In the genomic region with DNA sequence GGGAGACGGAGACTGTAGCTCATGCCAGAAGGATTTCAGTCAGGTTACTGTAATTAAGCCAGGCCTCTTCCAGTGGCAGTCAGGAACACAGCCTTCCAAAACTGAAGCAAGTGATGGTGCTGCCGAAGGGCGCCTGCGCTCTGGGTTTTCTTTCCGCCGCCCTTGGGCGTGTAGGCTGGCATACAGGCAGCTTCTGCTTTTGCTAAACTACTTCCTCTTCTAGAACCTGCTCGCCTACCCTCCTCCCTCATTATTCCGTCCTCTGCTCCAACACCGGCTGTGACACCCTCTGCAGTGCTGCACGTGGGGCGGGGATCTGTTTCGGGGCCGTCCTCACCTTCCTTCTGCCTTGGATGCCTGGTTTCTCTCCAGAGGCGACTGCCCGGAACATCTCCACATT, we compare ENCODE assay signal across 8 mouse cellular contexts. TPM values are rescaled to one million over a fixed set of nuclear protein-coding genes. Genes with fewer than 3 reads are reported as not detected.
DNase-seq lines count a peak whose midpoint lies in the region; ATAC-seq and TF ChIP-seq lines count a peak whose summit lies in the region.

No protein-coding gene starts in this region.

- peaks cover 11% of the 10 kb centered on the region; the same call in 1 of the 2 replicates for H3K4me1 ChIP-seq in hindbrain, embryonic 14.5 days (replicated peaks; ENCODE audit: control insufficient read depth, insufficient read depth, low read length)

- no peaks in the 10 kb centered on the region for H3K9me3 ChIP-seq in hindbrain, embryonic 14.5 days (ENCODE audit: control insufficient read depth, low read length)

- peak overlapping the region; percentile 91 for H3K27ac ChIP-seq in layer of hippocampus, adult 2 months
- no peak overlapping the region for H3K27ac ChIP-seq in hindbrain, embryonic 14.5 days

- peak; percentile 92 for ATAC-seq in CD4-positive, CD25-positive, alpha-beta regulatory T cell, adult 4 months
- no peak for ATAC-seq in hindbrain, embryonic 14.5 days (ENCODE audit: low FRiP score)

- 84% methylated on average over 16 of the region's 16 CpGs for WGBS in hindbrain, embryonic 14.5 days

- H3K4me3 ChIP-seq in layer of hippocampus, adult 2 months = no peak overlapping the region
- H3K4me3 ChIP-seq in hindbrain, embryonic 14.5 days (replicated peaks; ENCODE audit: low read length) = no peak overlapping the region

- H3K27me3 ChIP-seq in hindbrain, embryonic 14.5 days (ENCODE audit: control insufficient read depth, insufficient read depth, low read length) = no peaks in the 10 kb centered on the region

- peak; percentile 89 for DNase-seq in A20 (ENCODE audit: low read depth, low spot score)
- DNase-seq in layer of hippocampus, adult 2 months (ENCODE audit: low spot score in 2 of 2) = peak; percentile 66 to 88
- peak; percentile 75 to 76 for DNase-seq in right cerebral cortex, adult 2 months (ENCODE audit: low spot score in 2 of 2)
- peak; percentile 69 for DNase-seq in thymus, postnatal 4 days
- DNase-seq in hindbrain, embryonic 14.5 days (ENCODE audit: low spot score) = no peak
- no peak for DNase-seq in cerebellum, adult 9-11 months
- no peak for DNase-seq in gastrocnemius, adult 18-20 months (ENCODE audit: low spot score)

- TF ChIP-seq CTCF in layer of hippocampus, adult 2 months (conservative IDR thresholded peaks at IDR 0.05) = no peak

- no peaks in the 10 kb centered on the region for H3K36me3 ChIP-seq in hindbrain, embryonic 14.5 days (replicated peaks; ENCODE audit: control insufficient read depth, insufficient read depth)

- no peak overlapping the region for H3K4me2 ChIP-seq in hindbrain, embryonic 14.5 days (replicated peaks)

- no peak overlapping the region for H3K9ac ChIP-seq in hindbrain, embryonic 14.5 days

RNA-seq across cellular contexts. Expression of gene Prkag2, which starts 18.9 kb away (rescaled TPM):
- 10 to 100 TPM; 22.7 to 26.9 TPM for polyA plus RNA-seq in CD4-positive, CD25-positive, alpha-beta regulatory T cell, adult 4 months (2017; shearing (Covaris generic))
- 100 to 1,000 TPM; 177 to 193 TPM for total RNA-seq in layer of hippocampus, adult 2 months (2021)
- 105 and 106 TPM in 2 replicates for polyA plus RNA-seq in hindbrain, embryonic 14.5 days (2014; fragmentation: Nextera tagmentation; extraction: Ambion mirVana)
- 1 to 10 TPM; 6.7 to 9.9 TPM for total RNA-seq in gastrocnemius, adult 18-20 months (2021)

Comparison
In these comparisons a context has a peak if more than half of its experiments do, and no peak if none do; other contexts are left out.
1. DNase-seq: peak in A20 (single experiment), layer of hippocampus, adult 2 months (2 of 2), right cerebral cortex, adult 2 months (2 of 2) and thymus, postnatal 4 days (single experiment); none in hindbrain, embryonic 14.5 days (single experiment), cerebellum, adult 9-11 months (single experiment) and gastrocnemius, adult 18-20 months (single experiment).
2. RNA of gene Prkag2, which starts 18.9 kb away (total RNA-seq): 177 to 193 TPM in layer of hippocampus, adult 2 months; 6.7 to 9.9 TPM in gastrocnemius, adult 18-20 months; every median in the first group is over 10 times any median in the second.